Comparison of ENCODE assay signal across 8 mouse cellular contexts in the genomic region with DNA sequence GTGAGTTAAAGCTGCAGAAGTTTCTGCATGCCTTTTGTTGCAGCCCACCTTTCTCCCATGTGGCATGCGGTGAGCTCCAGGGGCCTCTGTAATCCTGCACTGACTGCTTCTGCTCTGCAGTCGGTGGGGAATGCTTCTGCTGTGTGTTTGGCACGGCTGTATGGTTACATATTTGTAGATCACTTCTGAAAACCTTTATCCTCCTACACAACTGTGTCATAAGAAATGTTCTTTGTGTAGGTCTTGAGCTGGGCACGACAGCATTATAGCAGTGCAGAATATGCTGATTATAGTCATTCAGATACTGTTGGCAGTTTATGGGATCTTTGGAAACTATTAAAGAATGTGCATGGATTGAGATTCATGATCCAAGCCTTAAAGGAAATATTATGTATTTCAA. TPM values are rescaled to one million over a fixed set of nuclear protein-coding genes. Genes with fewer than 3 reads are reported as not detected.
DNase-seq lines count a peak whose midpoint lies in the region; ATAC-seq lines count a peak whose summit lies in the region.

No protein-coding gene starts in this region.

- H3K27me3 ChIP-seq in forebrain, embryonic 13.5 days = no peaks in the 10 kb centered on the region
- H3K27me3 ChIP-seq in forebrain, embryonic 10.5 days (ENCODE audit: poor library complexity, severe bottlenecking) = no peaks in the 10 kb centered on the region
- no peaks in the 10 kb centered on the region for H3K27me3 ChIP-seq in kidney, embryonic 16.5 days (ENCODE audit: insufficient read depth, low read length)
- no peaks in the 10 kb centered on the region for H3K27me3 ChIP-seq in limb, embryonic 13.5 days

- peaks cover 10% of the 10 kb centered on the region for H3K4me1 ChIP-seq in forebrain, embryonic 13.5 days
- H3K4me1 ChIP-seq in forebrain, embryonic 10.5 days = peaks cover 27% of the 10 kb centered on the region
- peaks cover 29% of the 10 kb centered on the region for H3K4me1 ChIP-seq in kidney, embryonic 16.5 days (ENCODE audit: insufficient read depth, low read length)
- H3K4me1 ChIP-seq in limb, embryonic 13.5 days = peaks cover 15% of the 10 kb centered on the region

- peak overlapping the region; percentile 31; the same call in 1 of the 2 replicates for H3K27ac ChIP-seq in forebrain, embryonic 13.5 days
- H3K27ac ChIP-seq in forebrain, embryonic 10.5 days = no peak overlapping the region
- H3K27ac ChIP-seq in kidney, embryonic 16.5 days (ENCODE audit: low read length) = peak overlapping the region; percentile 86; the same call in 1 of the 2 replicates
- H3K27ac ChIP-seq in limb, embryonic 13.5 days = peak overlapping the region; percentile 70; the same call in 1 of the 2 replicates

- H3K36me3 ChIP-seq in forebrain, embryonic 13.5 days (ENCODE audit: poor library complexity, severe bottlenecking) = no peaks in the 10 kb centered on the region
- no peaks in the 10 kb centered on the region for H3K36me3 ChIP-seq in forebrain, embryonic 10.5 days (replicated peaks)
- no peaks in the 10 kb centered on the region for H3K36me3 ChIP-seq in kidney, embryonic 16.5 days (ENCODE audit: insufficient read depth, low read length)
- no peaks in the 10 kb centered on the region for H3K36me3 ChIP-seq in limb, embryonic 13.5 days

- no peak for DNase-seq in forebrain, embryonic 10.5 days (ENCODE audit: extremely low spot score, low spot score)
- no peak for DNase-seq in kidney, adult 11 months
- DNase-seq in adipocyte (ENCODE audit: low spot score) (peak; percentile 50), MN1 (ENCODE audit: low spot score) (no peak)
- DNase-seq in testis, postnatal 14 days (ENCODE audit: low spot score) = no peak

- no peak overlapping the region for H3K4me3 ChIP-seq in forebrain, embryonic 13.5 days
- no peak overlapping the region for H3K4me3 ChIP-seq in forebrain, embryonic 10.5 days
- H3K4me3 ChIP-seq in kidney, embryonic 16.5 days (ENCODE audit: low read length) = no peak overlapping the region
- no peak overlapping the region for H3K4me3 ChIP-seq in limb, embryonic 13.5 days

- H3K4me2 ChIP-seq in forebrain, embryonic 13.5 days = no peak overlapping the region
- H3K4me2 ChIP-seq in kidney, embryonic 16.5 days (replicated peaks; ENCODE audit: low read depth, low read length) = no peak overlapping the region
- no peak overlapping the region for H3K4me2 ChIP-seq in limb, embryonic 13.5 days (replicated peaks)

- no peaks in the 10 kb centered on the region for H3K9me3 ChIP-seq in forebrain, embryonic 13.5 days (replicated peaks)
- H3K9me3 ChIP-seq in forebrain, embryonic 10.5 days = no peaks in the 10 kb centered on the region
- no peaks in the 10 kb centered on the region for H3K9me3 ChIP-seq in kidney, embryonic 16.5 days (ENCODE audit: low read length)
- no peaks in the 10 kb centered on the region for H3K9me3 ChIP-seq in limb, embryonic 13.5 days

- WGBS in forebrain, embryonic 13.5 days = 64% methylated on average over 4 of the region's 4 CpGs
- 82% methylated on average over 4 of the region's 4 CpGs for WGBS in forebrain, embryonic 10.5 days
- 48% methylated on average over 4 of the region's 4 CpGs for WGBS in kidney, embryonic 16.5 days
- WGBS in limb, embryonic 13.5 days = 43% methylated on average over 4 of the region's 4 CpGs

- no peak overlapping the region for H3K9ac ChIP-seq in forebrain, embryonic 13.5 days
- no peak overlapping the region for H3K9ac ChIP-seq in kidney, embryonic 16.5 days (replicated peaks; ENCODE audit: low read length)
- no peak overlapping the region for H3K9ac ChIP-seq in limb, embryonic 13.5 days

- no peak for ATAC-seq in forebrain, embryonic 13.5 days
- no peak for ATAC-seq in kidney, embryonic 16.5 days (ENCODE audit: low FRiP score, low TSS enrichment)
- ATAC-seq in limb, embryonic 13.5 days (ENCODE audit: low FRiP score, low read depth) = no peak

RNA-seq across cellular contexts. Expression of gene Pkig, which starts 27.1 kb away (rescaled TPM):
- polyA plus RNA-seq in forebrain, embryonic 13.5 days (2015; fragmentation: Nextera tagmentation; extraction: Ambion mirVana) = 169 and 170 TPM in 2 replicates
- polyA plus RNA-seq in forebrain, embryonic 10.5 days (2016; fragmentation: Nextera tagmentation; extraction: Ambion mirVana) = 212 and 215 TPM in 2 replicates
- polyA plus RNA-seq in kidney, embryonic 16.5 days (2015; fragmentation: Nextera tagmentation; extraction: Ambion mirVana) = 180 and 187 TPM in 2 replicates
- polyA plus RNA-seq in limb, embryonic 13.5 days (2015; fragmentation: Nextera tagmentation; extraction: Ambion mirVana) = 131 and 134 TPM in 2 replicates

RNA-seq across cellular contexts. Expression of gene Serinc3, which starts 40.4 kb away (rescaled TPM):
- 23.9 and 26.4 TPM in 2 replicates for polyA plus RNA-seq in forebrain, embryonic 13.5 days (2015; fragmentation: Nextera tagmentation; extraction: Ambion mirVana)
- 22.1 and 24.1 TPM in 2 replicates for polyA plus RNA-seq in forebrain, embryonic 10.5 days (2016; fragmentation: Nextera tagmentation; extraction: Ambion mirVana)
- 48.9 and 50.1 TPM in 2 replicates for polyA plus RNA-seq in kidney, embryonic 16.5 days (2015; fragmentation: Nextera tagmentation; extraction: Ambion mirVana)
- 27.8 and 31.2 TPM in 2 replicates for polyA plus RNA-seq in limb, embryonic 13.5 days (2015; fragmentation: Nextera tagmentation; extraction: Ambion mirVana)
